Mouse (Mus musculus) stomach, postnatal 0 days (tissue): ENCODE measurements at regions not wholly inside any gene's neighbourhood (a gene's known extent, or its start where the extent isn't known, plus 50 kb on each side); places are given as distances from the start of the nearest gene placed in this dataset.

ENCODE experiments used
- ATAC-seq: fragments of 200-750 bp; cut with Nextera tagmentation; 2 replicates; pipeline ENCODE4 v1.8.0; 2017; ENCODE audit not compliant: low FRiP score, low TSS enrichment
- DNase-seq: peaks from one replicate; pipeline ENCODE4 v3.0.0-alpha.2; 2016; ENCODE audit warnings: low spot score
- H3K27ac ChIP-seq: fragments of 300-500 bp; sonication (generic); replicated peaks from 2 replicates; pipeline ENCODE4 v1.5.1; 2014; ENCODE audit warnings: mild to moderate bottlenecking, control low read depth
- H3K27me3 ChIP-seq: fragments of 300-500 bp; sonication (generic); 2 replicates; pipeline ENCODE4 v1.6.1; 2014; ENCODE audit warnings: low read length; ENCODE audit not compliant: control insufficient read depth, insufficient read depth
- H3K36me3 ChIP-seq: fragments of 300-500 bp; sonication (generic); 2 replicates; pipeline ENCODE4 v1.6.1; 2014; ENCODE audit warnings: low read length, mixed read lengths; ENCODE audit not compliant: control insufficient read depth, insufficient read depth
- H3K4me1 ChIP-seq: fragments of 300-500 bp; sonication (generic); replicated peaks from 2 replicates; pipeline ENCODE4 v1.6.1; 2014; ENCODE audit warnings: antibody characterized with exemption; ENCODE audit not compliant: control insufficient read depth, insufficient read depth
- H3K4me2 ChIP-seq: fragments of 300-500 bp; sonication (generic); replicated peaks from 2 replicates; pipeline ENCODE4 v1.6.1; 2014; ENCODE audit warnings: low read depth, mild to moderate bottlenecking, control low read depth, moderate library complexity
- H3K4me3 ChIP-seq: fragments of 300-500 bp; sonication (generic); 2 replicates; pipeline ENCODE4 v1.5.1; 2014; ENCODE audit warnings: low read depth, low read length, control low read depth
- H3K9ac ChIP-seq: fragments of 300-500 bp; sonication (generic); 2 replicates; pipeline ENCODE4 v1.6.1; 2014; ENCODE audit warnings: mild to moderate bottlenecking, low read length, control low read depth, mixed read lengths
- H3K9me3 ChIP-seq: fragments of 300-500 bp; sonication (generic); 2 replicates; pipeline ENCODE4 v1.6.1; 2016; ENCODE audit warnings: low read length; ENCODE audit not compliant: control insufficient read depth
- CTCF ChIP-seq: IDR thresholded peaks from 2 replicates; pipeline ENCODE4 v1.5.1; 2016; ENCODE audit warnings: antibody characterized with exemption, low read depth, mild to moderate bottlenecking, moderate library complexity
- EP300 ChIP-seq: optimal IDR thresholded peaks from 2 replicates; pipeline ENCODE3; 2016; ENCODE audit warnings: antibody characterized with exemption
- WGBS: fragments of 180-500 bp; shearing (Covaris S2); extraction: QIAGEN DNeasy Blood & Tissue Kit; methylation state at CpG from one replicate; pipeline ENCODE4 v1.1.7; 2014; 5-methylcytosine and 5-hydroxymethylcytosine counted together

DNA sequence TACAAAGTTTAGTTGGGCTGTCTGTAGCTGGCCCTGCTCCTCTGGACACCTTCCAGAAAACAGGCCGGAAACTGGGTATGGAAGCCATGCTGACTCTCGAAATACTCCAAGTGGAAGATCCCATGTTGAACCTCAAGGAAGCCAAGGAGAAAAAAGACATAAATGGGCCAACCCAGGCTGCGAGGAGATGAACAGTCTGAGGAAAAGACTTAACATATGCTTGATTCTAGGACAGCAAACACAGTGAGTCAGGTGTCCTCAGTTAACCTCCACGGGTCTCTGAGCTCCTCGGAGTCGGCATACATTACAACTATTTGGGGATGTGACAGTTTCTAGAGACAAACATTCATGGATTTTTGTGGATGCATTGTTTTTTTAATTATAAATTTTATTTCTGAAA lies 60.0 kb upstream of the Msi2 start:
- Histone ChIP-seq H3K4me3 (no peak overlapping the region), H3K4me2 (no peak overlapping the region), H3K9me3 (no peaks in the 10 kb centered on the region), H3K9ac (no peak overlapping the region), H3K4me1 (no peaks in the 10 kb centered on the region; the same call in 1 of the 2 replicates), H3K36me3 (no peaks in the 10 kb centered on the region), H3K27ac (no peak overlapping the region), H3K27me3 (no peaks in the 10 kb centered on the region)
- DNase-seq: no peak
- TF ChIP-seq CTCF (no peak), EP300 (no peak)
- ATAC-seq: no peak
- WGBS: 80% methylated on average over 6 of the region's 6 CpGs

DNA sequence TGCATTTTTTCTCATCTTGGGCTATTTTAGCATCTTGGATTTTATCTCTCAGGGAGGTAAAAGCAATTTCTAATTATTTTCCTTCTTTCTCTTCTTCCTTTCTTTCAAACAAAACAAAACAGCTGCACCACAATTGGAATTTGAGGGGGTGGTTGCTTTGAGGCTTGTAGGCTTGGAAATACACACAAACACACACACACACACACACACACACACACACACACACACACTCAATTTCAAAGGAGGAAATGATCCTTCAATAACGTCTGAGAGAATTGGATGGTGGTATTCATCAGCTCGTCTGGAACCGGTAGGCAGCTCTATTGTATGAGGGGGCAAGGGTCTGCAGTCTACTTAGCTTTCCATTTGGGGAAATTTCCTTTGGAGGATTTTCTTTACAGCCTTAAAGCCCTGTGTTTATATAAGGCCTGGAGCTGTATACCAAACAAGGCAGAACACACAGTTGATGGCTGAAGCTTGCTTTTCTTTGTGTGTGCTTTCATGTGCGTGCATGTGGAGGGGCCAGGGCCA lies 56.2 kb upstream of the Msi2 start:
- Histone ChIP-seq H3K9me3 (no peaks in the 10 kb centered on the region), H3K27me3 (no peaks in the 10 kb centered on the region), H3K4me3 (no peak overlapping the region), H3K4me1 (no peaks in the 10 kb centered on the region; the same call in 1 of the 2 replicates), H3K4me2 (no peak overlapping the region), H3K9ac (no peak overlapping the region), H3K27ac (no peak overlapping the region), H3K36me3 (no peaks in the 10 kb centered on the region)
- TF ChIP-seq CTCF (no peak), EP300 (no peak)
- DNase-seq (no peak), ATAC-seq (no peak)
- 22% methylated on average over 4 of the region's 4 CpGs for WGBS

DNA sequence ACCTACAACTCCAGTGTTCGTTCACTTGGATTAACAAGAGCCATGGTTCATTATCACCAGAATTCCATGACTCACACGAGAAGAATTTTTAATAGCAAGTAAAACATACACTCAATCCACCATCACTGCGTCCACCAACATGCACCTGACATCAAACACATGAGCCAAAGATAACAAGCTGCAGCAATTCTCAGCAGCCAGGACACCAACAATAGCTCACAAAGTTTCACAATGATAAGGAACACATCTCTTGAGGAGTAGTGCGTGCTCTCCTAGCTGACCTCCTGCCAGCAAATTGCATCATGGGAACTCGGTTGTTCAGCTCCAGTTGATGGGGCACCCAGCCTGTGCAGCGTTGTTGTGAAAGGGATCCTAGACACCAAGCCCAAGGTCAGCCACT lies 55.6 kb upstream of the Msi2 start:
- 52% methylated on average over 6 of the region's 6 CpGs for WGBS
- ATAC-seq: no peak
- DNase-seq: no peak

DNA sequence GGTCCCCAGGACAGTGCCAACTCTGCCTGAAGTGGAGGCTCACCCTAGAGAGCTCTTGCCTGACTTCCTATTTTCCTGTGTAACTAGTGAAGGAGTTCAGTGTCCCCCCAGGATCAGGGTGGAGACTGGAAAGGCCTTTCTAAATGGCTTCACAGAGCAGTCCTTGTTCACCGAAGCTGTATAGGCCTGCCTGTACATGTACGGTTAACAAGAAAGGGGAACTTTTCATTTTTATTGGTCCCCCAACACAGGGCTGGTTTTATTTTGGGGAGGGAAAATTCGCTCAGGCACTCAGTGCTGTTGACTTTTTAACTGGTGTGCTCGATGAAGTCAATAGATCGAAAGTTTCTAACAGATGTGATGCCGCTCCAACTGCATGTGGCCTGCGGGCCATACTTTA lies 52.1 kb upstream of the Msi2 start:
- Histone ChIP-seq H3K4me1 (no peaks in the 10 kb centered on the region; the same call in 1 of the 2 replicates), H3K27me3 (no peaks in the 10 kb centered on the region), H3K9ac (no peak overlapping the region), H3K27ac (peak overlapping the region; percentile 53; the same call in 1 of the 2 replicates), H3K4me2 (no peak overlapping the region), H3K9me3 (no peaks in the 10 kb centered on the region), H3K4me3 (no peak overlapping the region), H3K36me3 (no peaks in the 10 kb centered on the region)
- no peak for TF ChIP-seq EP300
- no peak for TF ChIP-seq CTCF
- DNase-seq (no peak), ATAC-seq (no peak)
- WGBS: 60% methylated on average over 7 of the region's 7 CpGs

More for the DNA sequence above, 55.6 kb upstream of the Msi2 start:
- TF ChIP-seq EP300 (no peak), CTCF (no peak)
- Histone ChIP-seq H3K9ac (no peak overlapping the region), H3K27me3 (no peaks in the 10 kb centered on the region), H3K4me2 (no peak overlapping the region), H3K9me3 (no peaks in the 10 kb centered on the region), H3K4me3 (no peak overlapping the region), H3K4me1 (no peaks in the 10 kb centered on the region; the same call in 1 of the 2 replicates), H3K36me3 (no peaks in the 10 kb centered on the region), H3K27ac (no peak overlapping the region)
